Mouse (Mus musculus) activated CD4-positive, CD25-positive, alpha-beta regulatory T cell, adult 4 months (primary cell): Measurements from ENCODE around the gene Hacd3. TPM values are rescaled to one million over a fixed set of nuclear protein-coding genes. Genes with fewer than 3 reads are reported as not detected.
"Not testable (repeated sequence)": the region's sequence is repeated elsewhere in the genome, so short reads cannot be mapped to it uniquely, and the experiment has no call there.

Experiments used
- ATAC-seq: one replicate; pipeline ENCODE4 v1.8.0; 2017
- polyA plus RNA-seq, 2 experiments: library from polyadenylated mRNA; unstranded; fragments of 100-300 nt; shearing (Covaris generic); gene quantifications; one replicate each; pipeline ENCODE4 v1.2.1; 2017

Gene Hacd3
- 100 to 1,000 TPM; 104 to 106 TPM for polyA plus RNA-seq

- ATAC-seq, result peak; percentile 51
Observed at GRCm38 (mm10) chr9:65020991-65021886, at the start of gene Hacd3. TSS of gene Hacd3 (minus strand) at chr9:65021693.

- ATAC-seq, result no peak
Observed at GRCm38 (mm10) chr9:65070587-65070986, 49.1 kb upstream of the Hacd3 start.

GRCm38 (mm10) chr9:65064251-65064650 is 42.8 kb upstream of the Hacd3 start:
- ATAC-seq, result no peak

- ATAC-seq, result no peak
Observed at GRCm38 (mm10) chr9:65050981-65051380, 29.5 kb upstream of the Hacd3 start.

GRCm38 (mm10) chr9:65049422-65049821 is 27.9 kb upstream of the Hacd3 start:
- no peak for ATAC-seq

- no peak for ATAC-seq
Observed at GRCm38 (mm10) chr9:65046993-65047392, 25.5 kb upstream of the Hacd3 start.

GRCm38 (mm10) chr9:65041430-65041829 is 19.9 kb upstream of the Hacd3 start:
- ATAC-seq, result no peak

GRCm38 (mm10) chr9:65036861-65037260 is 15.4 kb upstream of the Hacd3 start:
- ATAC-seq, result no peak

- ATAC-seq, result no peak
Observed at GRCm38 (mm10) chr9:65036456-65036855, 15.0 kb upstream of the Hacd3 start.

- ATAC-seq, result peak; percentile 93
Observed at GRCm38 (mm10) chr9:65032269-65033108, 11.0 kb upstream of the Hacd3 start, which contains the start of gene Dpp8. TSS of gene Dpp8 (plus strand) at chr9:65032414.

- no peak for ATAC-seq
Observed at GRCm38 (mm10) chr9:65031894-65032268, 10.4 kb upstream of the Hacd3 start.

- ATAC-seq, result not testable (repeated sequence)
Observed at GRCm38 (mm10) chr9:65031355-65031754, 9.9 kb upstream of the Hacd3 start.

GRCm38 (mm10) chr9:65028313-65028712 is 6.8 kb upstream of the Hacd3 start:
- no peak for ATAC-seq

- ATAC-seq, result no peak
Observed at GRCm38 (mm10) chr9:65027241-65027640, 5.7 kb upstream of the Hacd3 start.

GRCm38 (mm10) chr9:65023447-65023846 is 2.0 kb upstream of the Hacd3 start:
- no peak for ATAC-seq

- ATAC-seq, result no peak
Observed at GRCm38 (mm10) chr9:65022580-65023135, 1.2 kb upstream of the Hacd3 start.

- peak; percentile 68 for ATAC-seq
Observed at GRCm38 (mm10) chr9:65021887-65022579, 540 bp upstream of the Hacd3 start.

- ATAC-seq, result no peak
Observed at GRCm38 (mm10) chr9:65020128-65020527, 1.4 kb downstream of the Hacd3 start.

GRCm38 (mm10) chr9:65019146-65019545 is 2.3 kb downstream of the Hacd3 start:
- ATAC-seq, result no peak

GRCm38 (mm10) chr9:65018588-65019121 is 2.8 kb downstream of the Hacd3 start:
- peak; percentile 24 for ATAC-seq

GRCm38 (mm10) chr9:65017896-65018295 is 3.6 kb downstream of the Hacd3 start:
- no peak for ATAC-seq
